13 mouse cellular contexts compared by ENCODE assay signal in the genomic region with DNA sequence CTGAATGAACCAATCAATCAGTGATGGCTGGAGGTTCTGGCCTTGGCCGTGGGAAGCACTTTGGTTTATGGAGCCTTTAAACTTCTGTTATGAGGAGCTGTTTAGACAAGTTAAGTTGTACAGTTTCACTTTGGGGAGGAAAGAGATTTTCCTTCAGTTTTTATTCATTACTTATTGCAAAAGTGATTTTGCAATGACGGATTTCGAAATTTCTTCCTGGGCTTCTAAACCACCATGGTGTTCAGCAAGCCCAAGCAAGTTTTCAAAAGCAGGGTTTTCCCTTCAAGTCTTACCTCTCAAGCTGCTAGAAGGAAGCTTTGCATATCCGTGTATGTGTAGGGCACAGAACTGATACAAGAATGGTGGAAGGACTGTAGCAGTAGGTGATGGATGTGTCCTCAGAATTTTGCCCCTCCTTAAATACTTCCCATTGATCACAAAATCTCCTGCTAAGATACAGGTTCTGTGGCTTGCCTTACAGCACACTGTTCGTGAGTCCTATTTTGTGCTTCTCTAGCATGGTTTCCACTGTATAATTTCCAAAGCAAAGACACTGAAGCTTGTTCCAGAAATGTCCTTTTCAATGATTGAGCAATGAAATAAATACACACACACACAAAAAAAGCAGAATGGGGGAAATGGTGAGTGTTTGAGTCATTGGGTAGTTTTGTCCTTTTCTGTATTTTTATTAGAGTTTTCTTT.
DNase-seq lines count a peak whose midpoint lies in the region; ATAC-seq and TF ChIP-seq lines count a peak whose summit lies in the region.
"Had no signal": no experiment of that assay in that cellular context is flagged by ENCODE, and none has a peak within 500 bp of the region (broad histone marks: within the 10 kb centered on the region; RNA-seq: fewer than 3 reads in every experiment).

No protein-coding gene starts in this region.

- H3K9ac ChIP-seq in hindbrain, embryonic 12.5 days: no peak overlapping the region
- H3K9ac ChIP-seq in hindbrain, postnatal 0 days (replicated peaks; ENCODE audit: low read length): no peak overlapping the region
- no peak overlapping the region for H3K9ac ChIP-seq in forebrain, embryonic 16.5 days (replicated peaks; ENCODE audit: low read depth, low read length)
- no peak overlapping the region for H3K9ac ChIP-seq in midbrain, embryonic 16.5 days (ENCODE audit: low read depth, low read length)
- H3K9ac ChIP-seq: liver, embryonic 14.5 days had no signal

- WGBS in hindbrain, embryonic 12.5 days: 69% methylated on average over 5 of the region's 5 CpGs
- 62% methylated on average over 5 of the region's 5 CpGs for whole genome bisulfite sequencing in hindbrain, postnatal 0 days
- WGBS in forebrain, embryonic 16.5 days: 55% methylated on average over 5 of the region's 5 CpGs
- 61% methylated on average over 5 of the region's 5 CpGs for WGBS in midbrain, embryonic 16.5 days

- H3K4me2 ChIP-seq in hindbrain, embryonic 12.5 days (replicated peaks): no peak overlapping the region
- H3K4me2 ChIP-seq in hindbrain, postnatal 0 days (ENCODE audit: low read depth, low read length): no peak overlapping the region
- no peak overlapping the region for H3K4me2 ChIP-seq in forebrain, embryonic 16.5 days (ENCODE audit: low read length)
- no peak overlapping the region for H3K4me2 ChIP-seq in midbrain, embryonic 16.5 days (ENCODE audit: low read length)
- H3K4me2 ChIP-seq: heart, embryonic 11.5 days had no signal

- TF ChIP-seq CTCF in hindbrain, postnatal 0 days (IDR thresholded peaks at IDR 0.05; ENCODE audit: low read depth): no peak

- peak; percentile 44 for ATAC-seq in hindbrain, embryonic 12.5 days (ENCODE audit: low FRiP score)
- ATAC-seq in hindbrain, postnatal 0 days: no peak
- peak; percentile 70 for ATAC-seq in forebrain, embryonic 16.5 days
- 0 out of 2 replicates have a peak, but pooled peaks have one; percentile 43 for ATAC-seq in midbrain, embryonic 16.5 days
- ATAC-seq: CD4-positive, CD25-positive, alpha-beta regulatory T cell, adult 4 months had no signal

- no peak for DNase-seq in hindbrain, postnatal 0 days (ENCODE audit: low spot score)
- DNase-seq in urinary bladder, postnatal 25 days (ENCODE audit: low spot score): peak; percentile 3
- DNase-seq in urinary bladder, adult 2 months (ENCODE audit: low spot score): no peak
- no peak for DNase-seq in left cerebral cortex, postnatal 10 days (ENCODE audit: extremely low spot score in 1 of 2, low spot score in 2 of 2)
- no peak for DNase-seq in layer of hippocampus, adult 11-12 months (ENCODE audit: low spot score)
- DNase-seq: cerebellum, adult 8-10 months had no signal

- no peaks in the 10 kb centered on the region for H3K36me3 ChIP-seq in hindbrain, embryonic 12.5 days
- H3K36me3 ChIP-seq in hindbrain, postnatal 0 days (ENCODE audit: insufficient read depth, low read length): no peaks in the 10 kb centered on the region
- no peaks in the 10 kb centered on the region for H3K36me3 ChIP-seq in forebrain, embryonic 16.5 days (ENCODE audit: control insufficient read depth, insufficient read depth)
- H3K36me3 ChIP-seq in midbrain, embryonic 16.5 days (ENCODE audit: control insufficient read depth, insufficient read depth, low read length): no peaks in the 10 kb centered on the region

- no peaks in the 10 kb centered on the region for H3K9me3 ChIP-seq in hindbrain, embryonic 12.5 days (replicated peaks)
- no peaks in the 10 kb centered on the region for H3K9me3 ChIP-seq in hindbrain, postnatal 0 days (ENCODE audit: low read length)
- H3K9me3 ChIP-seq in forebrain, embryonic 16.5 days (ENCODE audit: control insufficient read depth, low read length): no peaks in the 10 kb centered on the region
- no peaks in the 10 kb centered on the region for H3K9me3 ChIP-seq in midbrain, embryonic 16.5 days (replicated peaks; ENCODE audit: control insufficient read depth, low read length, poor library complexity, severe bottlenecking)

- 0 out of 2 replicates have a peak, but pooled peaks cover 3% of the 10 kb centered on the region for H3K4me1 ChIP-seq in hindbrain, embryonic 12.5 days
- no peaks in the 10 kb centered on the region for H3K4me1 ChIP-seq in hindbrain, postnatal 0 days (ENCODE audit: insufficient read depth, low read length)
- peaks cover 9% of the 10 kb centered on the region for H3K4me1 ChIP-seq in forebrain, embryonic 16.5 days (replicated peaks; ENCODE audit: control insufficient read depth, insufficient read depth, low read length)
- H3K4me1 ChIP-seq in midbrain, embryonic 16.5 days (ENCODE audit: control insufficient read depth, insufficient read depth, low read length): peaks cover 7% of the 10 kb centered on the region; the same call in 1 of the 2 replicates

- intact Hi-C loops in left cerebral cortex, postnatal 10 days (cut with DNase I): no loop called here

- no peak overlapping the region; the same call in 1 of the 2 replicates for H3K27ac ChIP-seq in hindbrain, embryonic 12.5 days
- no peak overlapping the region for H3K27ac ChIP-seq in hindbrain, postnatal 0 days
- H3K27ac ChIP-seq in forebrain, embryonic 16.5 days (ENCODE audit: low read length): peak overlapping the region; percentile 27
- H3K27ac ChIP-seq in midbrain, embryonic 16.5 days (ENCODE audit: low read length): no peak overlapping the region
- H3K27ac ChIP-seq: kidney, postnatal 0 days; liver, embryonic 14.5 days had no signal

- no peaks in the 10 kb centered on the region for H3K27me3 ChIP-seq in hindbrain, embryonic 12.5 days
- H3K27me3 ChIP-seq in hindbrain, postnatal 0 days (ENCODE audit: insufficient read depth, low read length): no peaks in the 10 kb centered on the region
- no peaks in the 10 kb centered on the region for H3K27me3 ChIP-seq in forebrain, embryonic 16.5 days (replicated peaks; ENCODE audit: control insufficient read depth, insufficient read depth, low read length)
- no peaks in the 10 kb centered on the region for H3K27me3 ChIP-seq in midbrain, embryonic 16.5 days (ENCODE audit: control insufficient read depth, insufficient read depth, low read depth, low read length)

- H3K4me3 ChIP-seq in hindbrain, embryonic 12.5 days: no peak overlapping the region
- H3K4me3 ChIP-seq in hindbrain, postnatal 0 days (ENCODE audit: low read length): no peak overlapping the region
- H3K4me3 ChIP-seq in forebrain, embryonic 16.5 days (replicated peaks; ENCODE audit: low read length): no peak overlapping the region
- no peak overlapping the region for H3K4me3 ChIP-seq in midbrain, embryonic 16.5 days (ENCODE audit: low read depth, low read length)
